Mouse (Mus musculus): Measurements from ENCODE around the gene Mtor. TPM values are rescaled to one million over a fixed set of nuclear protein-coding genes. Genes with fewer than 3 reads are reported as not detected.

The Mtor gene
- polyA plus RNA-seq (2015; fragmentation: Nextera tagmentation; extraction: Ambion mirVana) = 16.3 and 18.8 TPM in 2 replicates

- Histone ChIP-seq H3K4me2 (replicated peaks; ENCODE audit: low read depth, low read length) (peak within 1 kb of the TSS; percentile 64), H3K27me3 (ENCODE audit: insufficient read depth, low read length) (no peaks in the 10 kb centered on the region), H3K36me3 (ENCODE audit: insufficient read depth, low read length) (peaks cover 13% of the 10 kb centered on the region), H3K9ac (replicated peaks; ENCODE audit: low read length) (peak within 1 kb of the TSS; percentile 87), H3K4me3 (ENCODE audit: low read length) (peak within 1 kb of the TSS; percentile 93), H3K27ac (ENCODE audit: low read length) (peak within 1 kb of the TSS; percentile 76), H3K4me1 (ENCODE audit: insufficient read depth, low read length) (peaks cover 19% of the 10 kb centered on the region), H3K9me3 (ENCODE audit: low read length) (no peaks in the 10 kb centered on the region)
- peak; percentile 96 for ATAC-seq (ENCODE audit: low FRiP score, low TSS enrichment)
- under 1% methylated on average over 56 of the region's 56 CpGs for WGBS
These were observed at the start of gene Mtor for GRCm38 (mm10) chr4:148448179-148448852. Gene Mtor, plus strand, starts transcription at chr4:148448611.

- ATAC-seq (ENCODE audit: low FRiP score, low TSS enrichment) = peak; percentile 66
- Histone ChIP-seq H3K27ac (ENCODE audit: low read length) (no peak overlapping the region), H3K9ac (replicated peaks; ENCODE audit: low read length) (no peak overlapping the region), H3K4me1 (ENCODE audit: insufficient read depth, low read length) (peaks cover 23% of the 10 kb centered on the region), H3K4me2 (replicated peaks; ENCODE audit: low read depth, low read length) (no peak overlapping the region), H3K27me3 (ENCODE audit: insufficient read depth, low read length) (peaks cover 29% of the 10 kb centered on the region), H3K4me3 (ENCODE audit: low read length) (no peak overlapping the region), H3K9me3 (ENCODE audit: low read length) (0 out of 2 replicates have a peak, but pooled peaks cover 3% of the 10 kb centered on the region), H3K36me3 (ENCODE audit: insufficient read depth, low read length) (no peaks in the 10 kb centered on the region)
- WGBS = 19% methylated on average over 9 of the region's 9 CpGs
These were observed 48.8 kb upstream of the Mtor start for GRCm38 (mm10) chr4:148399437-148400094.

GRCm38 (mm10) chr4:148403402-148403801, 45.0 kb upstream of the Mtor start:
- Histone ChIP-seq H3K9ac (replicated peaks; ENCODE audit: low read length) (no peak overlapping the region), H3K27me3 (ENCODE audit: insufficient read depth, low read length) (peaks cover 51% of the 10 kb centered on the region), H3K27ac (ENCODE audit: low read length) (no peak overlapping the region), H3K9me3 (ENCODE audit: low read length) (no peaks in the 10 kb centered on the region), H3K4me3 (ENCODE audit: low read length) (no peak overlapping the region), H3K4me1 (ENCODE audit: insufficient read depth, low read length) (peaks cover 24% of the 10 kb centered on the region), H3K36me3 (ENCODE audit: insufficient read depth, low read length) (no peaks in the 10 kb centered on the region), H3K4me2 (replicated peaks; ENCODE audit: low read depth, low read length) (no peak overlapping the region)
- whole genome bisulfite sequencing = 4% methylated on average over 12 of the region's 12 CpGs
- ATAC-seq (ENCODE audit: low FRiP score, low TSS enrichment) = no peak

- Histone ChIP-seq H3K36me3 (ENCODE audit: insufficient read depth, low read length) (no peaks in the 10 kb centered on the region), H3K9ac (replicated peaks; ENCODE audit: low read length) (no peak overlapping the region; the same call in 1 of the 2 replicates), H3K9me3 (ENCODE audit: low read length) (no peaks in the 10 kb centered on the region), H3K4me1 (ENCODE audit: insufficient read depth, low read length) (peaks cover 24% of the 10 kb centered on the region), H3K27me3 (ENCODE audit: insufficient read depth, low read length) (peaks cover 51% of the 10 kb centered on the region), H3K27ac (ENCODE audit: low read length) (no peak overlapping the region), H3K4me2 (replicated peaks; ENCODE audit: low read depth, low read length) (peak overlapping the region; percentile 35), H3K4me3 (ENCODE audit: low read length) (peak overlapping the region; percentile 1; the same call in 1 of the 2 replicates)
- 2% methylated on average over 11 of the region's 11 CpGs for WGBS
- no peak for ATAC-seq (ENCODE audit: low FRiP score, low TSS enrichment)
These were observed 43.7 kb upstream of the Mtor start for GRCm38 (mm10) chr4:148404748-148405147.

GRCm38 (mm10) chr4:148405255-148405788, 43.1 kb upstream of the Mtor start:
- no peaks in the 10 kb centered on the region for H3K9me3 ChIP-seq (ENCODE audit: low read length)
- peaks cover 51% of the 10 kb centered on the region for H3K27me3 ChIP-seq (ENCODE audit: insufficient read depth, low read length)
- WGBS = 11% methylated on average over 13 of the region's 13 CpGs
- H3K4me2 ChIP-seq (replicated peaks; ENCODE audit: low read depth, low read length) = no peak overlapping the region
- H3K9ac ChIP-seq (replicated peaks; ENCODE audit: low read length) = no peak overlapping the region; the same call in 1 of the 2 replicates
- H3K4me3 ChIP-seq (ENCODE audit: low read length) = no peak overlapping the region
- H3K36me3 ChIP-seq (ENCODE audit: insufficient read depth, low read length) = no peaks in the 10 kb centered on the region
- H3K27ac ChIP-seq (ENCODE audit: low read length) = no peak overlapping the region
- no peak for ATAC-seq (ENCODE audit: low FRiP score, low TSS enrichment)
- H3K4me1 ChIP-seq (ENCODE audit: insufficient read depth, low read length) = peaks cover 24% of the 10 kb centered on the region

GRCm38 (mm10) chr4:148408256-148408975, 40.0 kb upstream of the Mtor start:
- no peak overlapping the region for H3K4me3 ChIP-seq (ENCODE audit: low read length)
- H3K4me2 ChIP-seq (replicated peaks; ENCODE audit: low read depth, low read length) = no peak overlapping the region
- H3K27me3 ChIP-seq (ENCODE audit: insufficient read depth, low read length) = peaks cover 34% of the 10 kb centered on the region
- H3K9me3 ChIP-seq (ENCODE audit: low read length) = no peaks in the 10 kb centered on the region
- H3K27ac ChIP-seq (ENCODE audit: low read length) = no peak overlapping the region
- no peak for ATAC-seq (ENCODE audit: low FRiP score, low TSS enrichment)
- no peak overlapping the region for H3K9ac ChIP-seq (replicated peaks; ENCODE audit: low read length)
- WGBS = 67% methylated on average over 10 of the region's 10 CpGs
- H3K4me1 ChIP-seq (ENCODE audit: insufficient read depth, low read length) = peaks cover 20% of the 10 kb centered on the region
- no peaks in the 10 kb centered on the region for H3K36me3 ChIP-seq (ENCODE audit: insufficient read depth, low read length)

GRCm38 (mm10) chr4:148415575-148415974, 32.8 kb upstream of the Mtor start:
- peaks cover 25% of the 10 kb centered on the region for H3K27me3 ChIP-seq (ENCODE audit: insufficient read depth, low read length)
- WGBS = 3% methylated on average over 16 of the region's 16 CpGs
- H3K4me3 ChIP-seq (ENCODE audit: low read length) = no peak overlapping the region
- H3K4me1 ChIP-seq (ENCODE audit: insufficient read depth, low read length) = peaks cover 5% of the 10 kb centered on the region; the same call in 1 of the 2 replicates
- H3K36me3 ChIP-seq (ENCODE audit: insufficient read depth, low read length) = no peaks in the 10 kb centered on the region
- H3K27ac ChIP-seq (ENCODE audit: low read length) = no peak overlapping the region
- H3K9ac ChIP-seq (replicated peaks; ENCODE audit: low read length) = no peak overlapping the region
- no peaks in the 10 kb centered on the region for H3K9me3 ChIP-seq (ENCODE audit: low read length)
- no peak for ATAC-seq (ENCODE audit: low FRiP score, low TSS enrichment)
- H3K4me2 ChIP-seq (replicated peaks; ENCODE audit: low read depth, low read length) = peak overlapping the region; percentile 15; the same call in 1 of the 2 replicates

- Histone ChIP-seq H3K36me3 (ENCODE audit: insufficient read depth, low read length) (no peaks in the 10 kb centered on the region), H3K4me1 (ENCODE audit: insufficient read depth, low read length) (peaks cover 5% of the 10 kb centered on the region; the same call in 1 of the 2 replicates), H3K9ac (replicated peaks; ENCODE audit: low read length) (no peak overlapping the region), H3K4me2 (replicated peaks; ENCODE audit: low read depth, low read length) (no peak overlapping the region), H3K27me3 (ENCODE audit: insufficient read depth, low read length) (peaks cover 25% of the 10 kb centered on the region), H3K9me3 (ENCODE audit: low read length) (no peaks in the 10 kb centered on the region), H3K27ac (ENCODE audit: low read length) (no peak overlapping the region), H3K4me3 (ENCODE audit: low read length) (no peak overlapping the region)
- WGBS = 56% methylated on average over 11 of the region's 11 CpGs
- ATAC-seq (ENCODE audit: low FRiP score, low TSS enrichment) = no peak
These were observed 31.3 kb upstream of the Mtor start for GRCm38 (mm10) chr4:148417074-148417526.

GRCm38 (mm10) chr4:148417559-148417958, 30.9 kb upstream of the Mtor start:
- no peak overlapping the region for H3K4me2 ChIP-seq (replicated peaks; ENCODE audit: low read depth, low read length)
- H3K9me3 ChIP-seq (ENCODE audit: low read length) = no peaks in the 10 kb centered on the region
- WGBS = 29% methylated on average over 6 of the region's 6 CpGs
- H3K36me3 ChIP-seq (ENCODE audit: insufficient read depth, low read length) = no peaks in the 10 kb centered on the region
- H3K4me1 ChIP-seq (ENCODE audit: insufficient read depth, low read length) = peaks cover 5% of the 10 kb centered on the region; the same call in 1 of the 2 replicates
- ATAC-seq (ENCODE audit: low FRiP score, low TSS enrichment) = no peak
- H3K9ac ChIP-seq (replicated peaks; ENCODE audit: low read length) = no peak overlapping the region
- no peak overlapping the region for H3K27ac ChIP-seq (ENCODE audit: low read length)
- peaks cover 25% of the 10 kb centered on the region for H3K27me3 ChIP-seq (ENCODE audit: insufficient read depth, low read length)
- no peak overlapping the region for H3K4me3 ChIP-seq (ENCODE audit: low read length)
